Mouse (Mus musculus): ENCODE measurements around the gene Cox5b. TPM values are rescaled to one million over a fixed set of nuclear protein-coding genes. Genes with fewer than 3 reads are reported as not detected.

The Cox5b gene
- polyA plus RNA-seq, 1 experiment from 2014 or later, result 479 TPM

DNA sequence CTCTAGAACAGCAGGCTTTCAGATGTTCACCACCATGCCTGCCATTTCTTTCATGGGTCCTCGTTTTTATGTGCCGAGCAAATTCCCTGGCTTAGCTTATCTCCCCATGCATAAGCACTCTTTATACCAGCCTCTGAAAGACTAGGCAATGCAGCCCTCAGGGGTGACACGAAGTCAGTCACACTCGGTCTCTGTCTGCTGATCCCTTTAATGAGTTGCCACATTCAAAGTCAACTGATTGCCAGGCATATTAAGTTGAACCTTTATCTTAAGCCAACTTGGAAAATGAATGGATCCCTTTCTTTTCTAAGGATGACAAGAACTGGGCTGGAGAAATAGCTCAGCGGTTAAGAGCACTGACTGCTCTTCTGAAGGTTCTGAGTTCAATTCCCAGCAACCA is 48.0 kb downstream of the Cox5b start:
- peaks cover 30% of the 10 kb centered on the region for H3K27me3 ChIP-seq
- no peak for ATAC-seq (ENCODE audit: low FRiP score, low read depth)
- no peak overlapping the region for H3K27ac ChIP-seq
- WGBS, result 77% methylated on average over 5 of the region's 5 CpGs
- no peaks in the 10 kb centered on the region for H3K9me3 ChIP-seq
- no peak overlapping the region for H3K4me2 ChIP-seq (replicated peaks)
- peaks cover 2% of the 10 kb centered on the region for H3K4me1 ChIP-seq
- no peak overlapping the region for H3K9ac ChIP-seq
- H3K36me3 ChIP-seq, result no peaks in the 10 kb centered on the region
- no peak overlapping the region for H3K4me3 ChIP-seq

DNA sequence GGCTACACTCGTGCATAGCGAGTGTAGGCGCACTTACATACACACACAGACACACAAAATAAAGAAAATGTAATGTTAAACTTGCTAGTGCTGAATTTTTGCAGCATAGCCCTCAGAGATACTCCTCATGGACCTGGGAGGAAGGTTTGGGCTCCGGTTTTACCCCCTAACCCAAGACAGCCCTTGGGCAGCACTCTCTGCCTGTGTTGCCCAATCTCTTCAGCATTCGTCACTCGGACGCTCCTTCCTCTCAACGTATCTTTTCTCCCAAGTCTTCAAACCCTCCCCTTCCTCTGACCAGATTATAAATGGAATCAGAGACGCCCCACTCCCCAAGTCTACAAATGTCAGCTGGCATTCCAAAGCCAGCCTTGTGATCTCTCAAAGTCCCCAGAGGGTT is 51.8 kb downstream of the Cox5b start:
- Histone ChIP-seq H3K4me3 (no peak overlapping the region), H3K36me3 (no peaks in the 10 kb centered on the region), H3K27me3 (peaks cover 36% of the 10 kb centered on the region), H3K4me2 (replicated peaks) (no peak overlapping the region), H3K9ac (no peak overlapping the region), H3K27ac (no peak overlapping the region), H3K4me1 (peaks cover 5% of the 10 kb centered on the region), H3K9me3 (no peaks in the 10 kb centered on the region)
- WGBS, result 81% methylated on average over 9 of the region's 9 CpGs
- ATAC-seq (ENCODE audit: low FRiP score, low read depth), result no peak

Small RNAs within 50 kb of the gene (microRNA-seq; reads per million reads assigned to microRNA genes)
- gene Gm24133, result not detected

Other genes starting within 250 kb of the Cox5b start
- gene Lman2l, start 246.2 kb upstream of the Cox5b start, polyA plus RNA-seq (2015; fragmentation: Nextera tagmentation; extraction: Ambion mirVana), result 53.2 and 56.8 TPM in 2 replicates
- 19.5 and 20.4 TPM in 2 replicates for gene Cnnm4, start 219.8 kb upstream of the Cox5b start, polyA plus RNA-seq (2015; fragmentation: Nextera tagmentation; extraction: Ambion mirVana)
- gene Cnnm3, start 179.6 kb upstream of the Cox5b start, polyA plus RNA-seq (2015; fragmentation: Nextera tagmentation; extraction: Ambion mirVana), result 3.7 and 4.4 TPM in 2 replicates
- gene Ankrd23, start 154.6 kb upstream of the Cox5b start, polyA plus RNA-seq (2015; fragmentation: Nextera tagmentation; extraction: Ambion mirVana), result 20.1 and 20.8 TPM in 2 replicates
- gene Gm42417, start 152.0 kb upstream of the Cox5b start, polyA plus RNA-seq (2015; fragmentation: Nextera tagmentation; extraction: Ambion mirVana), result 0.33 and 0.92 TPM in 2 replicates
- 27.7 and 28.0 TPM in 2 replicates for gene Ankrd39, start 144.0 kb upstream of the Cox5b start, polyA plus RNA-seq (2015; fragmentation: Nextera tagmentation; extraction: Ambion mirVana)
- gene Sema4c, start 133.1 kb upstream of the Cox5b start, polyA plus RNA-seq (2015; fragmentation: Nextera tagmentation; extraction: Ambion mirVana), result 21.8 and 22.7 TPM in 2 replicates
- 0.53 and 0.69 TPM in 2 replicates for gene Fam178b, start 8.3 kb upstream of the Cox5b start, polyA plus RNA-seq (2015; fragmentation: Nextera tagmentation; extraction: Ambion mirVana)
- not detected in 2 replicates for gene 4933424G06Rik, start 18.7 kb downstream of the Cox5b start, polyA plus RNA-seq (2015; fragmentation: Nextera tagmentation; extraction: Ambion mirVana)
- 105 and 119 TPM in 2 replicates for gene Actr1b, start 23.0 kb downstream of the Cox5b start, polyA plus RNA-seq (2015; fragmentation: Nextera tagmentation; extraction: Ambion mirVana)
- gene Zap70, start 70.3 kb downstream of the Cox5b start, polyA plus RNA-seq (2015; fragmentation: Nextera tagmentation; extraction: Ambion mirVana), result 0.34 and 1.2 TPM in 2 replicates